Mouse (Mus musculus) adrenal gland, adult (tissue): ENCODE measurements around the gene Slc2a12.

Experiments
- DNase-seq, 2 experiments: peaks; one replicate each; pipeline ENCODE4 v3.0.0; 2022 to 2023; ENCODE audit warnings: low spot score in 1 of 2; ENCODE audit not compliant: inconsistent age in 2 of 2

The Slc2a12 gene

DNA sequence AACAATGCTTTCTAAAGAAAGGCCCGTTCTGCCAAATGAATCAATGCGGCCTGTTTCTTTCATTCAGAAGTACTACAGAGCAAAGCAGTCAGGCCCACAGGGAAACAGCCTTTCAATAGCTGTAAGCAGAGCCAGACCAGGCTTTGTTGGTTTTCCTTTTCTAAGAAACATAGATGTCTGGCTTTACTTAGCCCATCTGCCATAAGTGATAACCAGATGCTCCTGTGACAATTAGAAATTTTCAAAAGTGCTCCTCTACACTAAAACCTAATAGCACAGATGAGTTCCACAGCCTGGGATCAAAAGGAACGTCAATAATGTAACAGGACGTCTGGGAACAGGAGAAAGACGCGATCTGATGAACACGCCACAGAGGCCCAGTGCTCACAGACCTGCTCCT, 81.5 kb downstream of the Slc2a12 start:
- no peak for DNase-seq

- DNase-seq: no peak
These were observed 83.4 kb downstream of the Slc2a12 start for GRCm38 (mm10) chr10:22728257-22728656.

DNA sequence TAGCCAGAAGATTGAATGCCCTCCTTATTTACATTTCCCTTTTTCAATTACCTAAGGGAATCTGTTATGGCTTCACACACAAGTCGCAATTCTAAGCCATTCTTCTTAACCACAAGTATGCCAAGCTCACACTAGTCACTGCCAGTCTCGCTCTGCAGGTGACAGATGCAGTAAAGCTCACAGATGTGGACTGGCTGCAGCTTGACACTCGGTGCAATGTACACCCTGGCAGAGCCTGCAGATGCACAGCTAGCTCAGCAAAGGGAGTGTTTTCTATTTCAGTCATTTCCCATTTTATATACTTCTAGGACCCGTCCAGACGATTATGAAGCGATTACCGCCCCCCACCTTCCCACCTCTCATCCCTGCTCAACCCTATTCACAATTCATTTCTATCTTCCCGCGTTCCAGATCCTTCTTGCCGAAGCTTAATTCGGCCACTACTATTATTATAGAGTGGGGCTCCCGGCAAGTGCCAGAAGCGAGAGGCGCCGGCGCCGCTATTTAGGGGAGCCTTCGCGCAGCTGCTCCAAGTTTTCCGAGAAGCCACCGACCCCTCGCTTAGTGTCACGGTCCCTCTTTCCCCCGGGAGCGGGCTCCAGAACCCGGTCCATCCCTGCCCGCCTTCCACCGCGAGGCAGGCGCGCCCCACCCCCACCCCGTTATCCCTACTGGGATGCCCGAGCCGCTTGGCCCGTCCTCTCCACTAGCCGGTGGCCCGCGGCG, 85.6 kb downstream of the Slc2a12 start:
- no peak for DNase-seq

DNA sequence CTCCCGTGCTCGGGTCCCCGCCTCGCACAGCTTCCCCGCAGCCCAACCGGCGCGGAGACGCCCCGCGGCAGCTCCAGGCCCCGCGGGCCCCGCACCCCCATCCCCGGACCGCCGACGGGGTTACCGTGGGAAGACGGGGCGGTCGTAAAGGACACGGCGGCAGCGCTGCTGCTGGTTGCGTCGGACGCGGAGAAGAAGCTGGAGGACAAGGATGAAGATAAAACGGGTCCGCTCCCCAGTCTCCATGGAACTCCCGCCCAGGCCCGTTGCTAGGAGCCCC, 86.1 kb downstream of the Slc2a12 start:
- DNase-seq: no peak

GRCm38 (mm10) chr10:22731272-22732093, 86.7 kb downstream of the Slc2a12 start, which contains the start of gene Tbpl1:
TSS of gene Tbpl1 (minus strand) at chr10:22731938.
- peak; percentile 98 to 99 for DNase-seq

DNA sequence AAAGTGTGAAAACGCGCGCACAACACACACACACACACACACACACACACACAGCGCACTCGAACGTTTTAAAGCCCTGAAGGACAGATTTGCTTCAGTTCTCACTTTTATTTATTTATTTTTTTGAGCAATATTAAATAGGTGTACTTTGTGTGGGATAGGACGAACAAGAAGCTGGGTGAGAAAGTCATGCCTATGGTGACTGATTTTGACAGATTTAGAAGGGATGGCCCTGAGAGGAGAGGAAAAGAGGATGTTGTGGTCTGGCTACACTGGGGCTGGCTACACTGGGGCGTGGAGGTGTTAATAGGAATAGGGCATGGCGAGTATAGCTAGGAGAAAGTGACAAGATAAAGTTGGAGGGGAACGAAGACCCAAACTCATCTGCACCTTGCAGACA, 87.4 kb downstream of the Slc2a12 start:
- peak in 1 of 2 experiments; percentile 49 for DNase-seq

DNA sequence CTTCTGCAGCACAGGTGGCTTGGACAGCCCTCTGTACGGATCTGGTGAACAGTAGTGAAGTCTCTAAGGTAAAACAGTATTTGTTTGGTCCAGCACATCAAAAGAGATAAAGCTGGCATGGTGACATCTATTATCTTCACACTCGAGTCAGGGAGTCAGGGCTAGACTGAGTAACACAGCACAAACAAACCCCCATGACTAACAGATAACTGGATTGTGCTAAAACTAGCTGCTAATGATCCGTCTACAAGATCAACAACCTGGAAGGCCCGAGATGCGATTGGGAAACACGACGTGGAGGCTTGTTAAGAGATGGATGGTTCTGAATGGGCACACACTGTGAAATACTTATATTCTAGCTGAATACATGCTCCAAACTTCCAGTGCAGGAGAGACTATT, 101.1 kb downstream of the Slc2a12 start:
- no peak for DNase-seq

DNA sequence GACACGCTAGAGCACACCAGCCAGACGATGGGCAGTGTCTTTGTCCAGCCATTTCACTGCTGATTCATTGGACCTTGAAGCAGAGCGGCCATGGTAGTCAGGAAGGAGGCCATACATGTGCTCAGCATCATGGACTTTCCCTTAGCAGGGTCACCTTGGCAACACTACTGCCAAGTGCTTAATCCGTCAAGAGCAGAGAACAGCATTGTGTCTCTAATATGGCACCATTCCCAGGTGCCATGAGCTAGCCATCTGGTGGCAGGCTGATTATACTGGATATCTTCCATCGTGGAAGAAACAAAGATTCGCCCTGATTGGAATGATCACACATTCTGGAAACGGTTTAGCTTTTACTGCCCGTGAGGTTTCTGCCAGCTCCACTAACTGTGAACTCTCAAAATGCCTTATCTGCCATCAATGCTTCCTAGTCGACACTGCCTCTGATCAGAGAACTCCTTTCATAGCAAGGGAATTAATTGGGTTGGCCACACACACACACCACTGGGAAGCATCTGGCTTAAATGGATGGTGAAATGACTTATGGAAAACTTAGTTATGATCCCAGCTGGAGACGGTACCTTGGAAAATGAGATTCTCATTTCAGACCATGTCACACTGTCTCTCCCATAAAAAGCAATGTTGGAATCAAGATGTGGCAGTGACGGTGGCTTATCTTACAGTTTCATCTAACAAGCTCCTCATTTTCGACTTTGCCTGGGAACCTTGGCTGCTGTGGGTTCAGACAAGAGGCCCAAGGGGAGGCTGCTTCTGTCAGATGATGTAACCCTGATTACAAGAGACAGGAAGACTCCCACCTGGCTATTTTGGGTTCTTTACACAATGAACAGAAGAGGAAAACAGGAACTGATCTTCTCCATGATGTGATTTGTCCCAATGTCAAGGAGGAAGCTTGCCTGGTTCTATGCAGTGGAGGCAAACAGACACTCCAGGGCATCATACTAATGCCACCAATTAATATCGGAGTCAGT, 101.8 kb downstream of the Slc2a12 start:
- peak in 1 of 2 experiments; percentile 49 for DNase-seq

DNA sequence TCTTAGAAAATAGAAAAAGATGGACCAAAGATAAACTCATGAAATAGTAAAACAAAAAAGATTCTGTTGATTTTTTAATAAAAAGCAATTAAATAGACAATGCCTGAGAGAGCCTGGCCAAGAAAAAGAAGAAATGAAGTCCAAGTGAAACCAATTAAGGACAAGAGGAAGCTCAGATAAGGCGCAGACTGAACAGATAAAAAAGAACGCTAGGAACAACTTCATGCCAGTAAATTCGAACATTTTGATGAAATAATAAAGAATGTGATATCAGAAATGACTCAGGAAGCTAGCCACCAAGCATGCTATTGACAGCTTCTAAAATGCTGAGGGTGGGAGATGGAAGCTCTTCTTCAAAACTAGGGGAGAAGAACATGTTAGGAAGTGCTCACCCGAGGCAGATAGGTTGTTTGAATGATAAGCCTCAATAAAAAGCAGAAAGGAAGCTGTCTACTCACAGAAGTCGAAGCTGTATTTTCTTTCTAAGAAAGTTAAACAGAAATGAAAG, 106.4 kb downstream of the Slc2a12 start:
- no peak for DNase-seq
